Mouse (Mus musculus) forebrain, embryonic 15.5 days (tissue): ENCODE measurements at regions not wholly inside any gene's neighbourhood (a gene's known extent, or its start where the extent isn't known, plus 50 kb on each side); places are given as distances from the start of the nearest gene placed in this dataset.

ENCODE experiments used
- ATAC-seq: fragments of 200-750 bp; cut with Nextera tagmentation; replicated peaks from 2 replicates; pipeline ENCODE4 v1.8.0; 2017; ENCODE audit warnings: mild to moderate bottlenecking, moderate TSS enrichment, moderate library complexity
- H3K27ac ChIP-seq: fragments of 300-500 bp; sonication (generic); replicated peaks from 2 replicates; pipeline ENCODE4 v1.5.1; 2015; ENCODE audit warnings: mild to moderate bottlenecking, inconsistent platforms
- H3K27me3 ChIP-seq: fragments of 300-500 bp; sonication (generic); 2 replicates; pipeline ENCODE4 v1.6.1; 2015; ENCODE audit warnings: inconsistent platforms
- H3K36me3 ChIP-seq: fragments of 300-500 bp; sonication (generic); 2 replicates; pipeline ENCODE4 v1.6.1; 2015; ENCODE audit warnings: mild to moderate bottlenecking, inconsistent platforms
- H3K4me1 ChIP-seq: fragments of 300-500 bp; sonication (generic); 2 replicates; pipeline ENCODE4 v1.6.1; 2015; ENCODE audit warnings: inconsistent platforms
- H3K4me2 ChIP-seq: fragments of 300-500 bp; sonication (generic); replicated peaks from 2 replicates; pipeline ENCODE4 v1.6.1; 2015; ENCODE audit warnings: mild to moderate bottlenecking, inconsistent platforms
- H3K4me3 ChIP-seq: fragments of 300-500 bp; sonication (generic); 2 replicates; pipeline ENCODE4 v1.5.1; 2015; ENCODE audit warnings: mild to moderate bottlenecking, inconsistent platforms
- H3K9ac ChIP-seq: fragments of 300-500 bp; sonication (generic); replicated peaks from 2 replicates; pipeline ENCODE4 v1.6.1; 2015; ENCODE audit warnings: mild to moderate bottlenecking, inconsistent platforms
- H3K9me3 ChIP-seq: fragments of 300-500 bp; sonication (generic); 2 replicates; pipeline ENCODE4 v1.6.1; 2016; ENCODE audit warnings: inconsistent platforms
- WGBS: fragments of 180-500 bp; shearing (Covaris S2); methylation state at CpG from one replicate; pipeline ENCODE4 v1.1.7; 2015; ENCODE audit warnings: mixed read lengths; 5-methylcytosine and 5-hydroxymethylcytosine counted together

GRCm38 (mm10) chr15:67686140-67686539 is 1185.4 kb upstream of the Lrrc6 start:
- no peaks in the 10 kb centered on the region for H3K9me3 ChIP-seq
- H3K4me2 ChIP-seq, result no peak overlapping the region
- no peak overlapping the region for H3K9ac ChIP-seq
- H3K4me1 ChIP-seq, result no peaks in the 10 kb centered on the region
- WGBS, result 48% methylated on average over 1 of the region's 1 CpGs
- no peaks in the 10 kb centered on the region for H3K27me3 ChIP-seq
- H3K4me3 ChIP-seq, result no peak overlapping the region
- H3K36me3 ChIP-seq, result no peaks in the 10 kb centered on the region
- H3K27ac ChIP-seq, result no peak overlapping the region
- 0 out of 2 replicates have a peak, but pooled peaks have one; percentile 19 for ATAC-seq

- 94% methylated on average over 2 of the region's 2 CpGs for WGBS
- Histone ChIP-seq H3K4me3 (no peak overlapping the region), H3K4me1 (no peaks in the 10 kb centered on the region), H3K4me2 (no peak overlapping the region), H3K9ac (no peak overlapping the region), H3K9me3 (no peaks in the 10 kb centered on the region), H3K27ac (no peak overlapping the region), H3K36me3 (no peaks in the 10 kb centered on the region), H3K27me3 (no peaks in the 10 kb centered on the region)
- no peak for ATAC-seq
Measured at GRCm38 (mm10) chr15:67673276-67673675, 1172.6 kb upstream of the Lrrc6 start.

- Histone ChIP-seq H3K27ac (no peak overlapping the region), H3K27me3 (no peaks in the 10 kb centered on the region), H3K4me2 (no peak overlapping the region), H3K9me3 (no peaks in the 10 kb centered on the region), H3K4me1 (no peaks in the 10 kb centered on the region), H3K36me3 (no peaks in the 10 kb centered on the region), H3K4me3 (no peak overlapping the region), H3K9ac (no peak overlapping the region)
- no peak for ATAC-seq
- 53% methylated on average over 1 of the region's 1 CpGs for WGBS
Measured at GRCm38 (mm10) chr15:67636155-67636554, 1135.4 kb upstream of the Lrrc6 start.

GRCm38 (mm10) chr15:67626704-67627287 is 1126.1 kb upstream of the Lrrc6 start:
- no peak overlapping the region for H3K9ac ChIP-seq
- no peaks in the 10 kb centered on the region for H3K9me3 ChIP-seq
- no peak overlapping the region for H3K27ac ChIP-seq
- no peaks in the 10 kb centered on the region for H3K36me3 ChIP-seq
- no peaks in the 10 kb centered on the region for H3K27me3 ChIP-seq
- H3K4me1 ChIP-seq, result no peaks in the 10 kb centered on the region
- 79% methylated on average over 3 of the region's 3 CpGs for WGBS
- no peak overlapping the region for H3K4me2 ChIP-seq
- H3K4me3 ChIP-seq, result no peak overlapping the region
- ATAC-seq, result no peak

- H3K9me3 ChIP-seq, result no peaks in the 10 kb centered on the region
- H3K27ac ChIP-seq, result no peak overlapping the region
- H3K4me2 ChIP-seq, result no peak overlapping the region
- no peaks in the 10 kb centered on the region for H3K27me3 ChIP-seq
- 83% methylated on average over 3 of the region's 3 CpGs for WGBS
- no peak overlapping the region for H3K4me3 ChIP-seq
- no peak for ATAC-seq
- no peak overlapping the region for H3K9ac ChIP-seq
- no peaks in the 10 kb centered on the region for H3K36me3 ChIP-seq
- no peaks in the 10 kb centered on the region for H3K4me1 ChIP-seq
Measured at GRCm38 (mm10) chr15:67611896-67612295, 1111.2 kb upstream of the Lrrc6 start.

- no peak overlapping the region for H3K9ac ChIP-seq
- WGBS, result 74% methylated on average over 4 of the region's 4 CpGs
- H3K27ac ChIP-seq, result no peak overlapping the region
- no peaks in the 10 kb centered on the region for H3K9me3 ChIP-seq
- H3K4me3 ChIP-seq, result no peak overlapping the region
- H3K4me1 ChIP-seq, result no peaks in the 10 kb centered on the region
- no peaks in the 10 kb centered on the region for H3K27me3 ChIP-seq
- H3K4me2 ChIP-seq, result no peak overlapping the region
- no peak for ATAC-seq
- no peaks in the 10 kb centered on the region for H3K36me3 ChIP-seq
Measured at GRCm38 (mm10) chr15:67598426-67598825, 1097.7 kb upstream of the Lrrc6 start.

- no peak overlapping the region for H3K9ac ChIP-seq
- H3K27ac ChIP-seq, result no peak overlapping the region
- no peak overlapping the region for H3K4me3 ChIP-seq
- WGBS, result 92% methylated on average over 1 of the region's 1 CpGs
- no peaks in the 10 kb centered on the region for H3K36me3 ChIP-seq
- no peak for ATAC-seq
- no peaks in the 10 kb centered on the region for H3K4me1 ChIP-seq
- no peaks in the 10 kb centered on the region for H3K27me3 ChIP-seq
- no peaks in the 10 kb centered on the region for H3K9me3 ChIP-seq
- no peak overlapping the region for H3K4me2 ChIP-seq
Measured at GRCm38 (mm10) chr15:67576581-67576980, 1075.9 kb upstream of the Lrrc6 start.

GRCm38 (mm10) chr15:67571614-67572013 is 1070.9 kb upstream of the Lrrc6 start:
- no peak for ATAC-seq
- Histone ChIP-seq H3K27me3 (no peaks in the 10 kb centered on the region), H3K4me2 (no peak overlapping the region), H3K27ac (no peak overlapping the region), H3K4me3 (no peak overlapping the region), H3K36me3 (no peaks in the 10 kb centered on the region), H3K9me3 (peaks cover 4% of the 10 kb centered on the region; the same call in 1 of the 2 replicates), H3K4me1 (no peaks in the 10 kb centered on the region), H3K9ac (no peak overlapping the region)
- 86% methylated on average over 1 of the region's 1 CpGs for WGBS

GRCm38 (mm10) chr15:67557304-67557703 is 1056.6 kb upstream of the Lrrc6 start:
- no peak overlapping the region for H3K9ac ChIP-seq
- H3K4me1 ChIP-seq, result no peaks in the 10 kb centered on the region
- no peak overlapping the region for H3K4me3 ChIP-seq
- no peaks in the 10 kb centered on the region for H3K27me3 ChIP-seq
- no peak for ATAC-seq
- H3K27ac ChIP-seq, result no peak overlapping the region
- no peak overlapping the region for H3K4me2 ChIP-seq
- H3K9me3 ChIP-seq, result no peaks in the 10 kb centered on the region
- no peaks in the 10 kb centered on the region for H3K36me3 ChIP-seq
- WGBS, result 86% methylated on average over 1 of the region's 1 CpGs

- H3K36me3 ChIP-seq, result no peaks in the 10 kb centered on the region
- ATAC-seq, result no peak
- H3K4me3 ChIP-seq, result no peak overlapping the region
- no peak overlapping the region for H3K27ac ChIP-seq
- no peaks in the 10 kb centered on the region for H3K9me3 ChIP-seq
- H3K4me1 ChIP-seq, result no peaks in the 10 kb centered on the region
- 78% methylated on average over 2 of the region's 2 CpGs for WGBS
- no peaks in the 10 kb centered on the region for H3K27me3 ChIP-seq
- no peak overlapping the region for H3K9ac ChIP-seq
- no peak overlapping the region for H3K4me2 ChIP-seq
Measured at GRCm38 (mm10) chr15:67551911-67552310, 1051.2 kb upstream of the Lrrc6 start.

GRCm38 (mm10) chr15:67546896-67547400 is 1046.2 kb upstream of the Lrrc6 start:
- Histone ChIP-seq H3K9me3 (no peaks in the 10 kb centered on the region), H3K4me3 (no peak overlapping the region), H3K36me3 (no peaks in the 10 kb centered on the region), H3K4me1 (no peaks in the 10 kb centered on the region), H3K27ac (no peak overlapping the region), H3K9ac (no peak overlapping the region), H3K27me3 (no peaks in the 10 kb centered on the region), H3K4me2 (no peak overlapping the region)
- 81% methylated on average over 1 of the region's 1 CpGs for WGBS
- ATAC-seq, result no peak

- no peaks in the 10 kb centered on the region for H3K4me1 ChIP-seq
- no peaks in the 10 kb centered on the region for H3K36me3 ChIP-seq
- H3K27me3 ChIP-seq, result no peaks in the 10 kb centered on the region
- no peak overlapping the region for H3K9ac ChIP-seq
- no peak overlapping the region for H3K4me3 ChIP-seq
- H3K4me2 ChIP-seq, result no peak overlapping the region
- 91% methylated on average over 6 of the region's 6 CpGs for WGBS
- H3K27ac ChIP-seq, result no peak overlapping the region
- ATAC-seq, result no peak
- no peaks in the 10 kb centered on the region for H3K9me3 ChIP-seq
Measured at GRCm38 (mm10) chr15:67545745-67546144, 1045.0 kb upstream of the Lrrc6 start.

- H3K27ac ChIP-seq, result no peak overlapping the region
- ATAC-seq, result no peak
- no peak overlapping the region for H3K9ac ChIP-seq
- no peaks in the 10 kb centered on the region for H3K27me3 ChIP-seq
- H3K36me3 ChIP-seq, result no peaks in the 10 kb centered on the region
- H3K4me2 ChIP-seq, result no peak overlapping the region
- no peak overlapping the region for H3K4me3 ChIP-seq
- 0 out of 2 replicates have a peak, but pooled peaks cover 3% of the 10 kb centered on the region for H3K4me1 ChIP-seq
- H3K9me3 ChIP-seq, result no peaks in the 10 kb centered on the region
Measured at GRCm38 (mm10) chr15:67513722-67514121, 1013.0 kb upstream of the Lrrc6 start.
